Mouse (Mus musculus) midbrain, embryonic 16.5 days (tissue): Measurements from ENCODE around the gene Plrg1. TPM values are rescaled to one million over a fixed set of nuclear protein-coding genes. Genes with fewer than 3 reads are reported as not detected.

ENCODE experiments used
- ATAC-seq: fragments of 200-750 bp; cut with Nextera tagmentation; 2 replicates; pipeline ENCODE4 v1.8.0; 2017; ENCODE audit warnings: moderate TSS enrichment
- H3K27ac ChIP-seq: fragments of 300-500 bp; sonication (generic); 2 replicates; pipeline ENCODE4 v1.5.1; 2014; ENCODE audit warnings: mild to moderate bottlenecking, low read length, mixed read lengths
- H3K27me3 ChIP-seq: fragments of 300-500 bp; sonication (generic); 2 replicates; pipeline ENCODE4 v1.6.1; 2014; ENCODE audit warnings: low read depth, low read length, mixed read lengths; ENCODE audit not compliant: control insufficient read depth, insufficient read depth
- H3K36me3 ChIP-seq: fragments of 300-500 bp; sonication (generic); 2 replicates; pipeline ENCODE4 v1.6.1; 2014; ENCODE audit warnings: mild to moderate bottlenecking, low read length, moderate library complexity, mixed read lengths; ENCODE audit not compliant: control insufficient read depth, insufficient read depth
- H3K4me1 ChIP-seq: fragments of 300-500 bp; sonication (generic); 2 replicates; pipeline ENCODE4 v1.6.1; 2014; ENCODE audit warnings: mild to moderate bottlenecking, low read length, mixed read lengths; ENCODE audit not compliant: control insufficient read depth, insufficient read depth
- H3K4me2 ChIP-seq: fragments of 300-500 bp; sonication (generic); 2 replicates; pipeline ENCODE4 v1.6.1; 2014; ENCODE audit warnings: mild to moderate bottlenecking, low read length, mixed read lengths
- H3K4me3 ChIP-seq: fragments of 300-500 bp; sonication (generic); 2 replicates; pipeline ENCODE4 v1.5.1; 2014; ENCODE audit warnings: low read depth, mild to moderate bottlenecking, low read length, moderate library complexity, mixed read lengths
- H3K9ac ChIP-seq: fragments of 300-500 bp; sonication (generic); 2 replicates; pipeline ENCODE4 v1.6.1; 2014; ENCODE audit warnings: low read depth, low read length, mixed read lengths
- H3K9me3 ChIP-seq: fragments of 300-500 bp; sonication (generic); replicated peaks from 2 replicates; pipeline ENCODE4 v1.6.1; 2014; ENCODE audit warnings: mild to moderate bottlenecking, low read length, mixed read lengths; ENCODE audit not compliant: control insufficient read depth, poor library complexity, severe bottlenecking
- WGBS: fragments of 180-500 bp; shearing (Covaris S2); extraction: QIAGEN DNeasy Blood & Tissue Kit; methylation state at CpG from one replicate; pipeline ENCODE4 v1.1.7; 2014; 5-methylcytosine and 5-hydroxymethylcytosine counted together
- polyA plus RNA-seq: library from polyadenylated mRNA; unstranded; fragments of >200 nt; fragmentation: Nextera tagmentation; extraction: Ambion mirVana; gene quantifications from 2 replicates; pipeline ENCODE4 v1.2.1, GENCODE M21; 2015

Plrg1 gene
- polyA plus RNA-seq = 100 and 102 TPM in 2 replicates

DNA sequence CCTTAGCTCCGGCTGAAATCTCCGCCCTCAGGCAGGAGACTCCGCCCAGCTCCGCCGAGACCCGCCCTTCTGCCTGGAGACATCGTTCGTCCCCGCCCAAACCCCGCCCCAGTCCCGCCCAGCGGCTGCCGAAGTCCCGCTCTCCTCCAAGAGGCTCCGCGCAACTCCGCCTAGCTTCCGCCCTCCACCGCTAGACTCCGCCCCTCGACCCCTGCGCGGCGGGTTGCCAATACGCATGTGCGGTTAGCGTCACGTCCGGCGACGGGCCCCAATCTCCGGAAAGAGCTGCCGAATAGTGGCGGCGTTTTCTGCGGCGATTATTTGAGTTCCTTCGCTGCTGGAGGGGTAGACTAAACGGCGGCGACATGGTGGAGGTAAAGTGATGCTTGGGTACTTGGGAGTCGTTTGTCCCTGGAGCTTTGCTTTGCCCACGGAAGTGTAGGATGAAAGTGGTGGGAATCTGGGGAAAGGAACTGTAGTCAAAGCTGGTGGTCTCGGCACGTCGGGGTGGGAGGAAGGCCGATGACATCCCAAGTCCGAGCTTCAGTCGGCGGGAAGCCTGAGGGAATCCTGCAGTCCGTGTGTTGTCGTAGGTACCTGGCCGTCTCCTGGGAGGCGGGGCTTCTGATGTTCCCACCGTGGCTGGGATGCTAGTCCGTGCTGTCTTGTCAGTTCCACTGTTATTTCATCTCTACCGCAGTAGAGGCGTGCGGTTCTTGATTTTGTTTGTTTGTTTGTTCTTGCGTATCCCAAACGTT, at the start of gene Plrg1:
Plrg1 (plus strand) TSS at position 242 of the 758 bp plus-strand sequence.
- WGBS = under 1% methylated on average over 61 of the region's 61 CpGs
- Histone ChIP-seq H3K36me3 (peaks cover 13% of the 10 kb centered on the region), H3K27me3 (no peaks in the 10 kb centered on the region), H3K9me3 (no peaks in the 10 kb centered on the region), H3K9ac (peak within 1 kb of the TSS; percentile 86), H3K4me1 (peaks cover 11% of the 10 kb centered on the region), H3K4me3 (peak within 1 kb of the TSS; percentile 73), H3K27ac (peak within 1 kb of the TSS; percentile 82), H3K4me2 (peak within 1 kb of the TSS; percentile 93)
- peak; percentile 99 for ATAC-seq

DNA sequence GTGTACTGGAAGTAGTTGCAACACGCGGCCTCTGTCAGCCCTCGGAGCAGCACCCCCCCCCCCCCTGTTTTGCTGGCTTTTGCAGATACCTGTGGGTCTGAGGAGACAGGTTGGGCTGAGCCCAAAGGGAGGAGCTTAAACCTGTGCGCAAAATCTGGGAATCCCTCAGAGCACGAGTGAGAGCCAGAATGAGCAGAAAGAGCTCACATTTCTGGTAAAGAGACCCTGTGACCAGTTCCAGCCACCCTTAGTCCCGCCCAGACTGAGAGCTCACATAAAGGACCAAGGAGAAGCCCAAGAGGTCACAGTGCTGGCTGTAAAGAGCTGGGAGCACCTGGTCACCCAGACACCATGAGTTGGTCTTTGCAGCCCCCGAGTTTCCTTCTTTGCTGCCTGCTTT, 47.8 kb upstream of the Plrg1 start, which contains the start of gene Fgg:
Fgg (plus strand) TSS at position 168 of the 400 bp plus-strand sequence.
- H3K36me3 ChIP-seq = no peaks in the 10 kb centered on the region
- no peak for ATAC-seq
- H3K4me1 ChIP-seq = no peaks in the 10 kb centered on the region
- H3K9ac ChIP-seq = no peak within 1 kb of the TSS
- H3K4me3 ChIP-seq = no peak within 1 kb of the TSS
- no peaks in the 10 kb centered on the region for H3K9me3 ChIP-seq
- 56% methylated on average over 7 of the region's 7 CpGs for WGBS
- H3K27ac ChIP-seq = no peak within 1 kb of the TSS
- no peak within 1 kb of the TSS for H3K4me2 ChIP-seq
- no peaks in the 10 kb centered on the region for H3K27me3 ChIP-seq

DNA sequence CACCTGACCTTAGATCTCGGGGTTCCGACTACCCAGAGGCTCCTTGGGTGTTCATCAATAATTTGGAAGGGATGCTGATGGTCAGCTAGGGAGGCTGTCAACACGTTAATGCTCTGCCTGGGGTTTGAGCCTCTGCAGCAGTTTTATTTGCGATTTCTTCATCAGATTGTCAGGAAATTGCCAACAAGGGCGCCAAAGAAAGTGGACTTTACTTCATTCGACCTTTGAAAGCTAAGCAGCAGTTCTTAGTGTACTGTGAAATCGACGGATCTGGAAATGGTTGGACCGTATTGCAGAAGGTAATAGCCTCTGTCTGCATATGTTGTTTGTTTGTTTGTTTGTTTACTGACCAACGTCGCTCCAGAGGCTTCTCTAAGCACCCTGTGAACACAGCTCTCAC, 45.0 kb upstream of the Plrg1 start:
- Histone ChIP-seq H3K27ac (no peak overlapping the region), H3K4me1 (no peaks in the 10 kb centered on the region), H3K36me3 (no peaks in the 10 kb centered on the region), H3K4me2 (no peak overlapping the region), H3K4me3 (no peak overlapping the region), H3K9ac (no peak overlapping the region), H3K27me3 (no peaks in the 10 kb centered on the region), H3K9me3 (no peaks in the 10 kb centered on the region)
- no peak for ATAC-seq
- WGBS = 80% methylated on average over 11 of the region's 11 CpGs

DNA sequence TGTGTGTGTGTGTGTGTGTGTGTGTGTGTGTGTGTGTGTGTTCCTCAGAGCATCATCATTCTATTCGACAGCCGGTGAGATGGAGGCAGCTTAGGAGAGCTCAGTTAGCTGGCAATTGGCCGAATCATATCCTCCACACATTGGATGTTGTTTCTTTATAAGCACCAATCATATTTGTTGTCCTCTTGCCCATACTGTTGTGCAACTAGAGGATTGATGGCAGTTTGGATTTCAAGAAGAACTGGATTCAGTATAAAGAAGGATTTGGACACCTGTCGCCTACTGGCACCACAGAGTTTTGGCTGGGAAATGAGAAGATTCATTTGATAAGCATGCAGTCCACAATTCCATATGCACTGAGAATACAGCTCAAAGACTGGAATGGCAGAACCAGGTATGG, 44.2 kb upstream of the Plrg1 start:
- no peak for ATAC-seq
- Histone ChIP-seq H3K4me3 (no peak overlapping the region), H3K4me2 (no peak overlapping the region), H3K9ac (no peak overlapping the region), H3K36me3 (no peaks in the 10 kb centered on the region), H3K27me3 (no peaks in the 10 kb centered on the region), H3K27ac (no peak overlapping the region), H3K9me3 (no peaks in the 10 kb centered on the region), H3K4me1 (no peaks in the 10 kb centered on the region)
- WGBS = 96% methylated on average over 4 of the region's 4 CpGs

DNA sequence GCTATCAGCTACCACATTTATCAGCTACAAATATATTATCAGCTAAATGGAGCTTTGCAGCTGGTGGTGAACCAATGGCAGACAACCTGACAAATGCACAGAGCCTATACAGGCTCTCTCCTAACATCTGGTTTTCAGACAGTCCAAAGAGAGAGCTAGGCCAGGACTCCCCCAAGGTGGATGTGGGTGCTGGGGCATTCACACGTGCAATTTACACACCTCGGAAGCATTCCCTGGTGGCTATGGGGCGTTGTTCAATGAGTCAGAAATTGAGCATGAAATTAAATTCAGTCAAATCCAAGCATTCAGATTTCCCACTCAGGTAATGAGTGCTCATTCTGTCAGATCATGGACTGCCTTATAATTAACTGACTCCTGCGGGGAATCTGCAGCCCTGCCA, 43.8 kb upstream of the Plrg1 start:
- Histone ChIP-seq H3K4me2 (no peak overlapping the region), H3K27me3 (no peaks in the 10 kb centered on the region), H3K4me3 (no peak overlapping the region), H3K9me3 (no peaks in the 10 kb centered on the region), H3K9ac (no peak overlapping the region), H3K36me3 (no peaks in the 10 kb centered on the region), H3K27ac (no peak overlapping the region), H3K4me1 (no peaks in the 10 kb centered on the region)
- WGBS = 59% methylated on average over 4 of the region's 4 CpGs
- ATAC-seq = no peak

DNA sequence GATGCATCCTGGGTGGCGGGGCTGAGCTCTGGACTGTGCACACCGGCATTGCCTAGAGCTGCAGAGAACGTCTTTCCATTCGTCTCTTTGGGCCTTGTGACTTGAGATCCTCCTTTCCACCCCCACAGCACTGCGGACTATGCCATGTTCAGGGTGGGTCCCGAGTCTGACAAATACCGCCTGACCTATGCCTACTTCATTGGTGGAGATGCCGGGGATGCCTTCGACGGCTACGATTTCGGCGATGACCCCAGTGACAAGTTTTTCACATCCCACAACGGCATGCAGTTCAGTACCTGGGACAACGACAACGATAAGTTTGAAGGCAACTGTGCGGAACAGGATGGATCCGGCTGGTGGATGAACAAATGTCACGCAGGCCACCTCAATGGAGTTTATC, 42.7 kb upstream of the Plrg1 start:
- Histone ChIP-seq H3K36me3 (no peaks in the 10 kb centered on the region), H3K27ac (no peak overlapping the region), H3K9me3 (no peaks in the 10 kb centered on the region), H3K4me3 (no peak overlapping the region), H3K4me2 (no peak overlapping the region), H3K27me3 (no peaks in the 10 kb centered on the region), H3K4me1 (no peaks in the 10 kb centered on the region), H3K9ac (no peak overlapping the region)
- no peak for ATAC-seq
- WGBS = 95% methylated on average over 19 of the region's 19 CpGs

DNA sequence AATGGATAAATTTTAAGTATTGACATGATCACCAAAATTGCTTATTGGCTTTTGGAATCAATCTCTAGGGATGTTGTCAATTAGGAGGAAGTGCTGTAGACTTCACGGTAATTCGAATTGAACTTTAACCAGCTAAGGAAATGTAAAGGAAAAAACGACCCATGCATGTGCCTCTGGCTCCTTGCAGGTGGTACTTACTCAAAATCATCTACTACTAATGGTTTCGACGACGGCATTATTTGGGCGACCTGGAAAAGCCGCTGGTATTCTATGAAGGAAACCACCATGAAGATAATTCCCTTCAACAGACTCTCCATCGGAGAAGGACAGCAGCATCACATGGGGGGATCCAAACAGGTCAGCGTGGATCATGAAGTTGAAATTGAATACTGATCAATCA, 41.4 kb upstream of the Plrg1 start:
- ATAC-seq = no peak
- Histone ChIP-seq H3K4me2 (no peak overlapping the region), H3K4me3 (no peak overlapping the region), H3K4me1 (no peaks in the 10 kb centered on the region), H3K27me3 (no peaks in the 10 kb centered on the region), H3K27ac (no peak overlapping the region), H3K9me3 (no peaks in the 10 kb centered on the region), H3K36me3 (no peaks in the 10 kb centered on the region), H3K9ac (no peak overlapping the region)
- WGBS = 91% methylated on average over 10 of the region's 10 CpGs

DNA sequence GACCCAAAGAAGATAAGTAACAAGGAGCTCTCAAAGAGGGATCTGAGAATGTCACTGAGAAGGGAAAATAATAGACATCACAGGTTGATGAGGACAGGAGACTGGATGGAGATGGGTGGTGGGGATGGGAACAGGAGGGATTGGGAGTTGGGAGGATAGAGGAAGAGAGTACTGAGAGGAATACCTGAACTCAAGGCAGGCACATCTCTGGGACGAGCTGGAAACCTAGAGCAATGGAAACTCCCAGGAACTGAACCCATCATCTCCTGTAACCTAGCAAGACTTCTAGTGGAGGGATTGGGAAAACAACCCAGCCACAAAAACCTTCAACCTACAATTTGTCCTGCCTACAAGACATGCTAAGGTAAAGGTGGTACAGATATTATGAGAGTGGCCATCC, 39.1 kb upstream of the Plrg1 start:
- no peak for ATAC-seq
- no peaks in the 10 kb centered on the region for H3K4me1 ChIP-seq
- no peak overlapping the region for H3K4me3 ChIP-seq
- H3K9ac ChIP-seq = no peak overlapping the region
- H3K4me2 ChIP-seq = no peak overlapping the region
- no peaks in the 10 kb centered on the region for H3K36me3 ChIP-seq
- H3K9me3 ChIP-seq = no peaks in the 10 kb centered on the region
- H3K27me3 ChIP-seq = no peaks in the 10 kb centered on the region
- no peak overlapping the region for H3K27ac ChIP-seq
- 87% methylated on average over 1 of the region's 1 CpGs for WGBS

DNA sequence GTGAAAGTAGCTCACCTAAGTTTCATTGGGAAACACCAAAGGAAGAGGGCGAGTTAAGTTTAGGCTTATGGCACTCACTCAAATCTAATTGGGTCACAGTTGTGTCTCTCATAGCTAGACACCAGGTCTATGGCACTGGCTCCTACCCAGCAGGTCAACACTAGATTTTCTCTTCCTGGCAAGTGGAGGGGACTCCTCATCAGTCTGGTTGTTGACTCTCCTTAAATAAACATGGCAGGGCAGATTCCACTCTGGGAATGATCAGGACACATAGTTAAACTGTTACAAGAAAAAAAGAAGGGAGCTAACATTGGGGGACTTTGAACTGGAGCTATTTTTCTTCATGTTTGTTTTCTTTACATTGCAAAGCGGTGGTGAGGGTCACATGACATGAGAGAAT, 34.9 kb upstream of the Plrg1 start:
- H3K27me3 ChIP-seq = no peaks in the 10 kb centered on the region
- H3K4me2 ChIP-seq = no peak overlapping the region
- H3K36me3 ChIP-seq = no peaks in the 10 kb centered on the region
- H3K4me1 ChIP-seq = no peaks in the 10 kb centered on the region
- 89% methylated on average over 2 of the region's 2 CpGs for WGBS
- H3K4me3 ChIP-seq = no peak overlapping the region
- H3K9ac ChIP-seq = no peak overlapping the region
- no peak overlapping the region for H3K27ac ChIP-seq
- H3K9me3 ChIP-seq = no peaks in the 10 kb centered on the region
- ATAC-seq = no peak
